Mouse (Mus musculus): ENCODE measurements at regions not wholly inside any gene's neighbourhood (a gene's known extent, or its start where the extent isn't known, plus 50 kb on each side); places are given as distances from the start of the nearest gene placed in this dataset.

- no peak for TF ChIP-seq CTCF (IDR thresholded peaks at IDR 0.05; ENCODE audit: control insufficient read depth, insufficient read depth, low read length)
- TF ChIP-seq POLR2A (IDR thresholded peaks at IDR 0.05; ENCODE audit: borderline replicate concordance, control insufficient read depth, low read depth, low read length), result no peak
Measured at GRCm38 (mm10) chr8:92555631-92556030, 118.5 kb upstream of the Irx6 start.
